In the genomic region with DNA sequence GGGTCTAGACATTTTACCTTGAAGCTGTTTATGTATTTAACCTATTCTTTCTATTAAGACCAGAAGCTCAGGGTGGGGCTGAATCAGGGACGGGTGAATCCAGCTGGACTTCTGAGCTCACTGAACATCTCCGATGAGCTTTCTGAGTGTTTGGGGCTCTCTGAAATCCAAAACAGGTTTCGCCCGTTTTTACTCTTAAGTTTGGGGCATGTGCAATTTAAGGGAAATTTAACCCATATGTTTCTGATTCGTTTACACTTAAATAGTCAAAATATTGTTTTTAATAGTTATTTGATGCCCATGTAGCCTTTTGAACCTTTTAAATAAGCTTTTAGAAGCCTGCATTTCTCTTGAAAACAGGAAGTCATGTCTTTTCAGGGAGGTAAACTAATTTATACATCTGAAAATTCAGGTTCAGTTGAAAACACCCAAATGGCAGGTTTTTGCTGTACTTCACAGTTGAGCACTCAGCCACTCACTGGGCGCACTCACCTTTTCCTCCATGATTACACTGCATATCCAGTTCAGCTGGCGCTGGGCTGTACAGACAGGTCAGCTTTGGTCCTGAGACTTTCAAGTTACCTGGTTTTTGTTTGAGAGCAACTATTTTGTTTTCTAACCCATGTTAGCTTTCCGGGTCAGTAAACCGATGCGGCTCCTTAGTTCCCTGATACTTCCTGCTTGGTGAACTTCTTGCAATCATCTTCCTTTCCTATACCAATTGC, we compare ENCODE assay signal across 22 mouse cellular contexts.
DNase-seq lines count a peak whose midpoint lies in the region; ATAC-seq lines count a peak whose summit lies in the region.
"Had no signal": no experiment of that assay in that cellular context is flagged by ENCODE, and none has a peak within 500 bp of the region (broad histone marks: within the 10 kb centered on the region; RNA-seq: fewer than 3 reads in every experiment).

No protein-coding gene starts in this region.

- no peaks in the 10 kb centered on the region for H3K36me3 ChIP-seq in heart, embryonic 12.5 days
- no peaks in the 10 kb centered on the region for H3K36me3 ChIP-seq in embryonic facial prominence, embryonic 13.5 days
- H3K36me3 ChIP-seq in embryonic facial prominence, embryonic 14.5 days (ENCODE audit: control insufficient read depth, insufficient read depth, low read length), result no peaks in the 10 kb centered on the region
- H3K36me3 ChIP-seq: embryonic facial prominence, embryonic 15.5 days; forebrain, embryonic 10.5 days; forebrain, embryonic 12.5 days had no signal

- peak; percentile 18 for DNase-seq in embryo, embryonic 11 days
- DNase-seq in embryo, embryonic 10 days (ENCODE audit: low spot score), result no peak
- DNase-seq in heart, adult 11 months, result peak; percentile 72
- DNase-seq in embryonic facial prominence, embryonic 14.5 days (ENCODE audit: low spot score), result peak; percentile 34
- no peak for DNase-seq in gastrocnemius, postnatal 36 days
- DNase-seq: adrenal gland, adult 2 months; adrenal gland, postnatal 10 days; adrenal gland, postnatal 25 days; cerebellum, adult 11 months; cerebellum, adult 18-20 months; cerebellum, adult 8-10 months; cerebellum, adult 9-11 months; cerebellum, postnatal 14 days; cerebellum, postnatal 36 days had no signal

- H3K9ac ChIP-seq in heart, embryonic 12.5 days, result no peak overlapping the region
- H3K9ac ChIP-seq in embryonic facial prominence, embryonic 13.5 days, result no peak overlapping the region
- no peak overlapping the region for H3K9ac ChIP-seq in embryonic facial prominence, embryonic 14.5 days (ENCODE audit: low read depth, low read length)
- H3K9ac ChIP-seq: embryonic facial prominence, embryonic 15.5 days; forebrain, embryonic 12.5 days had no signal

- no peak overlapping the region for H3K4me3 ChIP-seq in heart, embryonic 12.5 days
- H3K4me3 ChIP-seq in embryonic facial prominence, embryonic 13.5 days, result no peak overlapping the region
- H3K4me3 ChIP-seq in embryonic facial prominence, embryonic 14.5 days (ENCODE audit: low read depth, low read length), result no peak overlapping the region
- H3K4me3 ChIP-seq: embryonic facial prominence, embryonic 15.5 days; erythroblast, embryonic 14.5 days; forebrain, embryonic 10.5 days; forebrain, embryonic 12.5 days had no signal

- no peak overlapping the region for H3K4me2 ChIP-seq in heart, embryonic 12.5 days
- H3K4me2 ChIP-seq in embryonic facial prominence, embryonic 13.5 days, result peak overlapping the region; percentile 22; the same call in 1 of the 2 replicates
- H3K4me2 ChIP-seq in embryonic facial prominence, embryonic 14.5 days (ENCODE audit: low read depth, low read length), result no peak overlapping the region
- H3K4me2 ChIP-seq: embryonic facial prominence, embryonic 15.5 days; forebrain, embryonic 12.5 days had no signal

- no peaks in the 10 kb centered on the region for H3K9me3 ChIP-seq in heart, embryonic 12.5 days (replicated peaks)
- 0 out of 2 replicates have a peak, but pooled peaks cover 4% of the 10 kb centered on the region for H3K9me3 ChIP-seq in embryonic facial prominence, embryonic 13.5 days
- no peaks in the 10 kb centered on the region; the same call in 1 of the 2 replicates for H3K9me3 ChIP-seq in embryonic facial prominence, embryonic 14.5 days (ENCODE audit: control insufficient read depth, low read length)
- H3K9me3 ChIP-seq: embryonic facial prominence, embryonic 15.5 days; forebrain, embryonic 12.5 days had no signal

- WGBS in heart, embryonic 12.5 days, result 80% methylated on average over 10 of the region's 10 CpGs
- 30% methylated on average over 10 of the region's 10 CpGs for WGBS in embryonic facial prominence, embryonic 13.5 days
- 45% methylated on average over 10 of the region's 10 CpGs for WGBS in embryonic facial prominence, embryonic 14.5 days

- no peak overlapping the region for H3K27ac ChIP-seq in heart, embryonic 12.5 days (ENCODE audit: poor library complexity, severe bottlenecking)
- no peak overlapping the region for H3K27ac ChIP-seq in embryonic facial prominence, embryonic 13.5 days
- no peak overlapping the region for H3K27ac ChIP-seq in embryonic facial prominence, embryonic 14.5 days (replicated peaks; ENCODE audit: low read depth, low read length)
- H3K27ac ChIP-seq: embryonic facial prominence, embryonic 15.5 days; forebrain, embryonic 10.5 days; forebrain, embryonic 12.5 days had no signal

- H3K27me3 ChIP-seq in heart, embryonic 12.5 days (replicated peaks), result no peaks in the 10 kb centered on the region
- H3K27me3 ChIP-seq in embryonic facial prominence, embryonic 13.5 days, result peaks cover 12% of the 10 kb centered on the region; the same call in 1 of the 2 replicates
- no peaks in the 10 kb centered on the region for H3K27me3 ChIP-seq in embryonic facial prominence, embryonic 14.5 days (replicated peaks; ENCODE audit: control insufficient read depth, insufficient read depth, low read length)
- H3K27me3 ChIP-seq: embryonic facial prominence, embryonic 15.5 days; forebrain, embryonic 12.5 days had no signal

- no peak for ATAC-seq in heart, embryonic 12.5 days (ENCODE audit: insufficient number of reproducible peaks, low FRiP score)
- ATAC-seq in embryonic facial prominence, embryonic 13.5 days (ENCODE audit: insufficient number of reproducible peaks, insufficient read depth, low FRiP score, low TSS enrichment, low read depth), result no peak
- ATAC-seq in embryonic facial prominence, embryonic 14.5 days (ENCODE audit: low read depth), result no peak
- ATAC-seq: forebrain, embryonic 14.5 days; forebrain, embryonic 16.5 days had no signal

- H3K4me1 ChIP-seq in heart, embryonic 12.5 days (replicated peaks), result no peaks in the 10 kb centered on the region
- peaks cover 11% of the 10 kb centered on the region for H3K4me1 ChIP-seq in embryonic facial prominence, embryonic 13.5 days
- no peaks in the 10 kb centered on the region for H3K4me1 ChIP-seq in embryonic facial prominence, embryonic 14.5 days (ENCODE audit: control insufficient read depth, insufficient read depth, low read length)
- H3K4me1 ChIP-seq: forebrain, embryonic 10.5 days; forebrain, embryonic 12.5 days had no signal

- intact Hi-C loops in gastrocnemius, postnatal 36 days (cut with DNase I), result no loop called here

Comparison
In these comparisons a context has a peak if more than half of its experiments do, and no peak if none do; other contexts are left out.
1. DNase-seq: peak in embryo, embryonic 11 days (single experiment), heart, adult 11 months (single experiment) and embryonic facial prominence, embryonic 14.5 days (single experiment); none in embryo, embryonic 10 days (single experiment) and gastrocnemius, postnatal 36 days (0 of 2).